Mouse (Mus musculus): Measurements from ENCODE around the gene Ssxb8. TPM values are rescaled to one million over a fixed set of nuclear protein-coding genes. Genes with fewer than 3 reads are reported as not detected.
"Not testable (repeated sequence)": the region's sequence is repeated elsewhere in the genome, so short reads cannot be mapped to it uniquely, and the experiment has no call there.

Gene Ssxb8
- not detected for total RNA-seq (2021)
- polyA plus RNA-seq (2012; rRNA removed): not detected in 2 replicates
- long read RNA-seq: 0 reads

- H3K27me3 ChIP-seq (ENCODE audit: control insufficient read depth, insufficient read depth, low read length); H3K79me2 ChIP-seq (replicated peaks; ENCODE audit: control insufficient read depth, insufficient read depth, low read length); H3K4me3 ChIP-seq; H3K4me1 ChIP-seq (ENCODE audit: control insufficient read depth, insufficient read depth, low read length); intact Hi-C loops (cut with DNase I); DNase-seq; H3K9ac ChIP-seq (ENCODE audit: low read depth, low read length); H3K27ac ChIP-seq; H3K36me3 ChIP-seq (ENCODE audit: control insufficient read depth, insufficient read depth, low read length): not testable (repeated sequence)
- WGBS: 22% methylated on average over 1 of the region's 1 CpGs
Observed at GRCm38 (mm10) chrX:8690744-8691143, at the start of gene Ssxb8. Ssxb8 (minus strand) TSS chrX:8690844.

- H3K79me2 ChIP-seq (replicated peaks; ENCODE audit: control insufficient read depth, insufficient read depth, low read length): no peaks in the 10 kb centered on the region
- intact Hi-C loops (cut with DNase I): loop anchor here (2.0 kb wide), 1 partner anchor 120 kb away; no protein-coding TSS in a partner anchor
- H3K27me3 ChIP-seq (ENCODE audit: control insufficient read depth, insufficient read depth, low read length): no peaks in the 10 kb centered on the region
- no peak overlapping the region for H3K9ac ChIP-seq (ENCODE audit: low read depth, low read length)
- DNase-seq: peak in 1 of 2 experiments; percentile 17
- no peak overlapping the region for H3K4me3 ChIP-seq
- TF ChIP-seq EP300 (IDR thresholded peaks at IDR 0.05; ENCODE audit: insufficient read depth, low read depth, low read length) (no peak), POLR2A (IDR thresholded peaks at IDR 0.05; ENCODE audit: insufficient read depth, low read depth, low read length) (no peak), CTCF (IDR thresholded peaks at IDR 0.05) (peak; percentile 47)
- 45% methylated on average over 5 of the region's 5 CpGs for WGBS
- no peaks in the 10 kb centered on the region for H3K36me3 ChIP-seq (ENCODE audit: control insufficient read depth, insufficient read depth, low read length)
- no peak overlapping the region for H3K27ac ChIP-seq
- H3K4me1 ChIP-seq (ENCODE audit: control insufficient read depth, insufficient read depth, low read length): no peaks in the 10 kb centered on the region
Observed at GRCm38 (mm10) chrX:8732907-8733306, 42.3 kb upstream of the Ssxb8 start.

GRCm38 (mm10) chrX:8663085-8663484 is 27.6 kb downstream of the Ssxb8 start:
- no peak overlapping the region for H3K9ac ChIP-seq (ENCODE audit: low read depth, low read length)
- TF ChIP-seq CTCF (IDR thresholded peaks at IDR 0.05) (no peak), EP300 (IDR thresholded peaks at IDR 0.05; ENCODE audit: insufficient read depth, low read depth, low read length) (no peak), POLR2A (IDR thresholded peaks at IDR 0.05; ENCODE audit: insufficient read depth, low read depth, low read length) (no peak)
- H3K27me3 ChIP-seq (ENCODE audit: control insufficient read depth, insufficient read depth, low read length): no peaks in the 10 kb centered on the region
- H3K4me3 ChIP-seq: no peak overlapping the region
- no peak for DNase-seq
- no peak overlapping the region for H3K27ac ChIP-seq
- H3K79me2 ChIP-seq (replicated peaks; ENCODE audit: control insufficient read depth, insufficient read depth, low read length): no peaks in the 10 kb centered on the region
- no peaks in the 10 kb centered on the region for H3K4me1 ChIP-seq (ENCODE audit: control insufficient read depth, insufficient read depth, low read length)
- H3K36me3 ChIP-seq (ENCODE audit: control insufficient read depth, insufficient read depth, low read length): no peaks in the 10 kb centered on the region
- WGBS: 63% methylated on average over 4 of the region's 4 CpGs
- intact Hi-C loops (cut with DNase I): no loop called here

Other genes with a start within 250 kb of the Ssxb8 start
- gene Ssxb2, start 229.1 kb downstream of the Ssxb8 start, total RNA-seq (2021): not detected
- not detected in 2 replicates for gene Ssxb2, start 229.1 kb downstream of the Ssxb8 start, polyA plus RNA-seq (2012; rRNA removed)
- gene Gm14459, start 165.9 kb downstream of the Ssxb8 start, total RNA-seq (2021): not detected
- gene Gm14459, start 165.9 kb downstream of the Ssxb8 start, polyA plus RNA-seq (2012; rRNA removed): not detected in 2 replicates
- gene Ssxb6, start 142.6 kb downstream of the Ssxb8 start, total RNA-seq (2021): not detected
- gene Ssxb6, start 142.6 kb downstream of the Ssxb8 start, polyA plus RNA-seq (2012; rRNA removed): not detected in 2 replicates
- not detected for gene Ssxb3, start 99.0 kb downstream of the Ssxb8 start, total RNA-seq (2021)
- gene Ssxb3, start 99.0 kb downstream of the Ssxb8 start, polyA plus RNA-seq (2012; rRNA removed): not detected in 2 replicates
- gene Ssx9, start 57.6 kb upstream of the Ssxb8 start, total RNA-seq (2021): not detected
- not detected in 2 replicates for gene Ssx9, start 57.6 kb upstream of the Ssxb8 start, polyA plus RNA-seq (2012; rRNA removed)
- gene Ssxb5, start 112.8 kb upstream of the Ssxb8 start, total RNA-seq (2021): not detected
- not detected in 2 replicates for gene Ssxb5, start 112.8 kb upstream of the Ssxb8 start, polyA plus RNA-seq (2012; rRNA removed)
- gene Gm6592, start 153.2 kb upstream of the Ssxb8 start, total RNA-seq (2021): not detected
- not detected in 2 replicates for gene Gm6592, start 153.2 kb upstream of the Ssxb8 start, polyA plus RNA-seq (2012; rRNA removed)
- gene Gm5751, start 183.4 kb upstream of the Ssxb8 start, total RNA-seq (2021): not detected
- not detected in 2 replicates for gene Gm5751, start 183.4 kb upstream of the Ssxb8 start, polyA plus RNA-seq (2012; rRNA removed)
- gene B630019K06Rik, start 201.5 kb upstream of the Ssxb8 start, total RNA-seq (2021): 1 to 10 TPM in 1 of 2 experiments, under 1 TPM in 1; 0.91 to 1.0 TPM
- gene B630019K06Rik, start 201.5 kb upstream of the Ssxb8 start, polyA plus RNA-seq (2012; rRNA removed): 0.44 and 0.45 TPM in 2 replicates